Mouse (Mus musculus) forebrain, embryonic 10.5 days (tissue): ENCODE data around the gene Hrct1. TPM values are rescaled to one million over a fixed set of nuclear protein-coding genes. Genes with fewer than 3 reads are reported as not detected.

Experiments
- DNase-seq: peaks from one replicate; pipeline ENCODE4 v3.0.0-alpha.2; 2017; ENCODE audit warnings: low spot score; ENCODE audit errors: extremely low spot score
- H3K27ac ChIP-seq: fragments of 300-500 bp; sonication (generic); 2 replicates; pipeline ENCODE4 v1.5.1; 2016; ENCODE audit warnings: mild to moderate bottlenecking
- H3K27me3 ChIP-seq: fragments of 300-500 bp; sonication (generic); 2 replicates; pipeline ENCODE4 v1.6.1; 2016; ENCODE audit warnings: mild to moderate bottlenecking; ENCODE audit not compliant: poor library complexity, severe bottlenecking
- H3K36me3 ChIP-seq: fragments of 300-500 bp; sonication (generic); replicated peaks from 2 replicates; pipeline ENCODE4 v1.6.1; 2016; ENCODE audit warnings: mild to moderate bottlenecking, moderate library complexity
- H3K4me1 ChIP-seq: fragments of 300-500 bp; sonication (generic); 2 replicates; pipeline ENCODE4 v1.6.1; 2016
- H3K4me3 ChIP-seq: fragments of 300-500 bp; sonication (generic); 2 replicates; pipeline ENCODE4 v1.5.1; 2016; ENCODE audit warnings: mild to moderate bottlenecking, moderate library complexity
- H3K9me3 ChIP-seq: fragments of 300-500 bp; sonication (generic); 2 replicates; pipeline ENCODE4 v1.6.1; 2016; ENCODE audit warnings: mild to moderate bottlenecking, moderate library complexity
- WGBS: fragments of 180-500 bp; shearing (Covaris S2); methylation state at CpG from one replicate; pipeline ENCODE4 v1.1.7; 2016; 5-methylcytosine and 5-hydroxymethylcytosine counted together
- polyA plus RNA-seq: library from polyadenylated mRNA; unstranded; fragments of >200 nt; fragmentation: Nextera tagmentation; extraction: Ambion mirVana; gene quantifications from 2 replicates; pipeline ENCODE4 v1.2.1, GENCODE M21; 2016

The Hrct1 gene
- polyA plus RNA-seq = 0.16 and 0.31 TPM in 2 replicates

- no peaks in the 10 kb centered on the region for H3K36me3 ChIP-seq
- H3K27ac ChIP-seq = 0 out of 2 replicates have a peak within 1 kb of the TSS, but pooled peaks have one; percentile 2
- no peak for DNase-seq
- no peaks in the 10 kb centered on the region for H3K9me3 ChIP-seq
- peaks cover 8% of the 10 kb centered on the region; the same call in 1 of the 2 replicates for H3K4me1 ChIP-seq
- no peaks in the 10 kb centered on the region for H3K27me3 ChIP-seq
- 60% methylated on average over 3 of the region's 3 CpGs for WGBS
- no peak within 1 kb of the TSS for H3K4me3 ChIP-seq
Observed at GRCm38 (mm10) chr4:43726995-43727394, at the start of gene Hrct1. Gene Hrct1, plus strand, starts transcription at chr4:43727188.

DNA sequence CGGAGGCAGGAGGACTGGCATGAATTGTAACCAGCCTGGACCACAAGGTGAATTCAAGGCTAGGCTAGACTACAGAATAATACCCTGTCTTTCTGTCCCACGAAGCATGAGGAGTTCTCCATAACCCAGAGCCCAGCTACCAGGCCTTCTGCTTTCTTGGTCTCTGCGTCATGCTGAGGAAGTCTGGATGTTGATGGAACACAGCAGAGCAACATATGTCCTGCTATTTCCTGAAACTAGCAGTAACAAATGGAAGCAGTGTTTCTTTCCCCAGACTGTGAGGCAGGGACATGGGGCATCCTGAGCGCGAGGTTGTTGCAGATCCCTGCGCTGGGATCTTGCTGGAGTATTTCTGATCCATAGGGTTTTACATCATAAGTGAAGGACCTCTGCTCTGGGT, 48.4 kb upstream of the Hrct1 start:
- WGBS = 85% methylated on average over 6 of the region's 6 CpGs
- DNase-seq = no peak
- Histone ChIP-seq H3K27ac (no peak overlapping the region), H3K36me3 (peaks cover 30% of the 10 kb centered on the region), H3K4me3 (no peak overlapping the region), H3K27me3 (no peaks in the 10 kb centered on the region), H3K9me3 (no peaks in the 10 kb centered on the region), H3K4me1 (no peaks in the 10 kb centered on the region)

DNA sequence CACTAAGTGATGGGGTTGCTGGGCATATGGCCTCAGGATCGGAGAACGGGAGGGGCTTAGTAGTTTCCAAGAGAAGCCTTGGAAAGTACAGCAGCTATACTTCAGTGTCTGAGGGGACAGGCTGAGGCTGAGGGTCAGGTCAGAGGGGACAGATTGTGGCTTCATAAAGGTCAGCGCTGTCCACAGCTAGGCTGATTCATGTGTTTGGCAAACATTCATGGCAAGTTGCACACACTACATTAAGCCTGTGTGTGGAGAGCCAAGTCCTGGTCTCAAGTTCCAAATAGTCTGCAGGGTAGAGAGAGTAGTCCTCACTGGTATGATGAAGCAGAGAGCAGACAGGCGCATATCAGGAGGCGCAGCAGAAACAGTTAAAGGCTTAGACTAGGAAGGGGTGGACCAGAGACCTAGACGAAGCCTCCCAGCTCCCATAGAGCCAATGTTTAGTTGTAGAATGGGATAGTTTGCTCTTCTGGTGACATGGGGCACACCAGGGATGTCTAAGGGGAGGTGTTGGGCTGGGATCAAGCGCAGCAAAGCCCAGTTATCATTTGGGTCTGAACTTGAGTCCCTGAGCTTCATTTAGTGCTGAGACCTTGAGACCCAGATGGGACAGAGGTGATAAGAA, 47.5 kb upstream of the Hrct1 start:
- H3K36me3 ChIP-seq = peaks cover 25% of the 10 kb centered on the region
- no peak overlapping the region for H3K27ac ChIP-seq
- 94% methylated on average over 7 of the region's 7 CpGs for WGBS
- H3K27me3 ChIP-seq = no peaks in the 10 kb centered on the region
- H3K4me1 ChIP-seq = no peaks in the 10 kb centered on the region
- DNase-seq = no peak
- no peak overlapping the region for H3K4me3 ChIP-seq
- no peaks in the 10 kb centered on the region for H3K9me3 ChIP-seq

DNA sequence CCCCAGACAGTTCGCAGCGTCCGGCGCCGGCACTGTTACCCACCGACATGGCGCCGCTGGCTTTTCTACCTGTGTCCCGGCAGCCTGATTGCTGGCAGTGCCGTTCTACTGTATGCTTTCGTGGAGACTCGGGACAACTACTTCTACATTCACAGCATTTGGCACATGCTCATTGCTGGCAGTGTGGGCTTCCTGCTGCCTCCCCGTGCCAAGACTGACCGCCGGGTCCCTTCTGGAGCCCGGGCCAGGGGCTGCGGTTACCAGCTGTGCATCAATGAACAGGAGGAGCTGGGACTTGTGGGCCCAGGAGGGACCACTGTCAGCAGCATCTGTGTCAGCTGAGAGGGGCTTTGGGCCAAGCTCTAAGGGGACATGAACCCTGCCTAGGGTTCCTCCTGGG, 37.0 kb upstream of the Hrct1 start:
- H3K27ac ChIP-seq = no peak overlapping the region
- H3K27me3 ChIP-seq = no peaks in the 10 kb centered on the region
- peaks cover 21% of the 10 kb centered on the region for H3K36me3 ChIP-seq
- no peaks in the 10 kb centered on the region for H3K9me3 ChIP-seq
- no peak overlapping the region for H3K4me3 ChIP-seq
- no peak for DNase-seq
- H3K4me1 ChIP-seq = no peaks in the 10 kb centered on the region
- WGBS = 94% methylated on average over 17 of the region's 17 CpGs

DNA sequence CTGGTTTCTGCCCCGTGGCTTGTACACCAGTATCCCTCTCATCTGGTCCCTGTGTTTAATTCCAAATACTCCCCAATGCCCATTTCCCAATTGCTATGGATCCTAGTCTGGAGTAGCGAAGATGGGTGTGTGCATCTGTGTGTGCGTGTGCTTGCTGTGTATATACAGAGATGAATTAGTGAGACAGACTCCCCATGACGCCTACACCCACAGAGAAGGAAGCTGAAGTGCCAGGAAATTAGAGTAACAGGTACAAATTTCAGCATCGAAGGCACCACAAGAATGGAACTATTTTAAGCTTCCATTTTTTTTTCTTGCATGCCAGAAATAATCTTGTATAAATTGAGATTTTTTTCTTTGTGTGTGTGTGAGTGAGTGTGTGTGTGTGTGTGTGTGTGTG, 36.0 kb upstream of the Hrct1 start:
- no peak overlapping the region for H3K27ac ChIP-seq
- peaks cover 11% of the 10 kb centered on the region for H3K36me3 ChIP-seq
- no peak overlapping the region for H3K4me3 ChIP-seq
- no peaks in the 10 kb centered on the region for H3K27me3 ChIP-seq
- 84% methylated on average over 5 of the region's 5 CpGs for WGBS
- H3K4me1 ChIP-seq = peaks cover 4% of the 10 kb centered on the region
- no peak for DNase-seq
- H3K9me3 ChIP-seq = no peaks in the 10 kb centered on the region

DNA sequence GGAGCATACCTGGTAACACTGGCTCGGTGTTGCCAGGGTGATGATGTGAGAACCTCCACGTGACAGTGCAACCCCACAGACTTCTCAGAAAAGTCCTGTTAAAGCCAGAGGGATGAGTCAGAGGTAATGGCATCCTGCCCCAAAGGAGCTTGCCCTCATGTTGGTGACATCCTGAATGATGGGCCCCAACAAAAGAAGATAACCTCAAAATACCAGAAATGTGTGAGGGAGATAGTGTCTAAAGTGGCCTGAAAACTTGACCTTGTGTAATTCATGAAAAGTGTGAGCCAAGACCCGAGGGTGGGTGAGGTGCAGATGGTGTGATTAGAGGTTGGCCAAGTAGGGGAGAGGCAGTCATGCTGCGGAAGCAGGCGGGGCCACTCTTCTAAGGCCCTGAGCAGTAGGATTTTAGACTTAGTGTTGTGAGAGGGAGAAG, 33.2 kb upstream of the Hrct1 start:
- Histone ChIP-seq H3K4me1 (peaks cover 4% of the 10 kb centered on the region), H3K4me3 (no peak overlapping the region), H3K27ac (no peak overlapping the region), H3K36me3 (peaks cover 8% of the 10 kb centered on the region), H3K27me3 (no peaks in the 10 kb centered on the region), H3K9me3 (no peaks in the 10 kb centered on the region)
- 80% methylated on average over 5 of the region's 5 CpGs for WGBS
- DNase-seq = no peak

DNA sequence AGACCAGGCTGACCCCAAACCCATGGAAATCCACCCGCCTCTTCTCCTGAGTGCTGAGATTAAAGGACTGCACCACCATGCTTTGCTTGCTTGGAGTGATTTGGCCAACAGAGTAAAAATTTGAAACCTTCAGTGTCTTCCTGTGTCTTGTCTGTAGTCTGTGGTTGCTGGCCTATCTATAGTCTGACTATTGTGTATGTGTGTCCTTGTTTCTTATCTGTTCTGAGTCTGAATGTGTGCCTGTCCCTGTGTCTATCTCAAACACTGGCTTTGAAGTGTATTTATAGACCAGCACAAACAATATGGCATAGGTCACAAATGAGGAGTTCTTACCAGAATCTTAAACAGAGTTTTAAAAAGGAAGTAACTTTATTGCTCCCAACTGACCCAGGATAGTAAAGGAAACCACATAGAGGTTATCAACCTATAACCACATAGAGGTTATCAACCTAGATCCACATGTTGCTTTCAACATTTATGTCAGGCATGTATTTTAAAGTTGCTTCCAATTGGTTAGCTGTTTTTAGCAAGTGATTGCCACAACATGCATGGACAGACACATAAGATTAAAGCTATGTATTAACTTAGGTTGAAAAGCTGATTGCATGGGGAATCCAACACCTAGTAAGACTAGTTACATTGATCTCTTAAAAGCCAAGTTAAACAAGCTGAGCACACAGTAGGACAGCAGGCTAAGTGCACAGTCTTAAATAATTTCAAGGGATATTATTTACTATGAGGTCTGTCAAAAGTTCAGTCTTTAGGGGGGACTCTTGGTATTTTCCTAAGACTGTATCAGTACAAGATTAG, 32.3 kb upstream of the Hrct1 start:
- Histone ChIP-seq H3K27ac (no peak overlapping the region), H3K4me1 (peaks cover 4% of the 10 kb centered on the region), H3K9me3 (no peaks in the 10 kb centered on the region), H3K27me3 (no peaks in the 10 kb centered on the region), H3K4me3 (no peak overlapping the region), H3K36me3 (peaks cover 6% of the 10 kb centered on the region)
- no peak for DNase-seq
- 83% methylated on average over 1 of the region's 1 CpGs for WGBS

DNA sequence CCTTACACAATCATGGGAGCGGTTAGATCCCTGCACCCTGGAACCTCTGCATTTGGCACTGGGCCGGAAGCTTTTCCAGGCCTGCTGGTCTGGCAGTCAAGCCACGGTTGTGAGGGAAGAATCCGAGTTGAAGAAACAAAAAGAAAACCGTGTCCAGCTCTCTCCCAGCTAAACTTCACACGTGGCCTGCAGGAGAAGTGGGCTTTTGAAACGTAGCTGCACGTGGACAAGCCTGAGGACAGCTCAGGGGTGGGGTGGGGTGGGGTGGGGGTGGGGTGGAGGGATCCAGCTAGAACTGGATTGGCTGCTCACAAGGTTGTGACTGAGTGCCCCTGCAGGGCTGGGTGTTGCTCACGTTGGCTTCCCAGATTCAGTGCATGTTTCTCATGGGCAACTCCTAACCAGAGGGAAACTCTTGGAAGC, 31.7 kb upstream of the Hrct1 start:
- H3K27me3 ChIP-seq = no peaks in the 10 kb centered on the region
- peaks cover 4% of the 10 kb centered on the region for H3K4me1 ChIP-seq
- DNase-seq = no peak
- peaks cover under 1% of the 10 kb centered on the region; the same call in 1 of the 2 replicates for H3K36me3 ChIP-seq
- H3K9me3 ChIP-seq = no peaks in the 10 kb centered on the region
- H3K27ac ChIP-seq = no peak overlapping the region
- no peak overlapping the region for H3K4me3 ChIP-seq
- 41% methylated on average over 9 of the region's 9 CpGs for WGBS

DNA sequence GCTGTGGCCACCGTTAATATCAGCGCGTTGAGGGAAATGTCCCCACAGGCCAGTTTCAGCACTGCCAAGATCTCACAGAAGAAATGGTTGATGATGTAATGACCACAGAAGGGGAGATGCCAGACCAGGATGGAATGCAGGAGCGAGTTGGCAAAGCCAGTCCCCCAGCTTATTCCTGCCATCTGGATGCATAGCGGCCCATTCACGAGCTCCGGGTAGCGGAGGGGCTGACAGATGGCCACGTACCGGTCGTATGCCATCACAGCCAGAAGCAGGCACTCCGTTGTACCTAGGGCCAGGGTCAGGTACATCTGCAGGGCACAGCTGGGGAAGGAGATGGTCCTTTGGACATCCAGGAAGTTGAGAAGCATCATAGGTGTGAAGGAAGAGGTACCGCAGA, 30.4 kb upstream of the Hrct1 start:
- Histone ChIP-seq H3K4me3 (no peak overlapping the region), H3K27me3 (no peaks in the 10 kb centered on the region), H3K27ac (no peak overlapping the region), H3K9me3 (no peaks in the 10 kb centered on the region), H3K4me1 (peaks cover 4% of the 10 kb centered on the region), H3K36me3 (no peaks in the 10 kb centered on the region)
- no peak for DNase-seq
- WGBS = 95% methylated on average over 13 of the region's 13 CpGs

GRCm38 (mm10) chr4:43700707-43701106, 26.3 kb upstream of the Hrct1 start, which contains the start of gene Olfr70:
Gene Olfr70, minus strand, starts transcription at chr4:43700807.
- Histone ChIP-seq H3K9me3 (no peaks in the 10 kb centered on the region), H3K4me3 (no peak within 1 kb of the TSS), H3K4me1 (no peaks in the 10 kb centered on the region), H3K27ac (no peak within 1 kb of the TSS), H3K36me3 (no peaks in the 10 kb centered on the region), H3K27me3 (no peaks in the 10 kb centered on the region)
- DNase-seq = no peak
- 92% methylated on average over 6 of the region's 6 CpGs for WGBS

DNA sequence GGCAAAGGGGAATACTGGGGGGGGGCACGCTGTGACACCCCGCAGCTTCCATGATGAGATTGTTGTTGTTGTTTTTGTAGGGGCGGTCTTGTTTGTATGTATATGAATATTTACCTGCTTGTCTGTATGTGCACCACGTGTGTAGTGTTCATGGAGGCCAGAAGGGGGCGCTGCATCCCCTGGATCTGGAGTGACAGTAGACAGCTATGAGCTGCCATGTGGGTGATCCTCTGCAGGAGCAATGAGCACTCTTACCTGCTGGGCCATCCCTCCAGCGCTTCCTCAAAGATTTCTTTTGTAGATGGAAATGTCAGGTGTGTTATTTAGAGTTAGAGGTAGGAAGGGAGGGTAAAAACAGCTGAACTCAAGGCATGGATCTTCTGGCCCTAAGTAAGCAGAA, 23.5 kb upstream of the Hrct1 start:
- Histone ChIP-seq H3K27me3 (no peaks in the 10 kb centered on the region), H3K9me3 (no peaks in the 10 kb centered on the region), H3K36me3 (no peaks in the 10 kb centered on the region), H3K27ac (no peak overlapping the region), H3K4me3 (no peak overlapping the region), H3K4me1 (peaks cover 4% of the 10 kb centered on the region)
- 78% methylated on average over 6 of the region's 6 CpGs for WGBS
- no peak for DNase-seq

GRCm38 (mm10) chr4:43703851-43704250, 23.1 kb upstream of the Hrct1 start:
- Histone ChIP-seq H3K27ac (no peak overlapping the region), H3K4me3 (no peak overlapping the region), H3K27me3 (no peaks in the 10 kb centered on the region), H3K36me3 (no peaks in the 10 kb centered on the region), H3K4me1 (peaks cover 4% of the 10 kb centered on the region), H3K9me3 (no peaks in the 10 kb centered on the region)
- 88% methylated on average over 8 of the region's 8 CpGs for WGBS
- no peak for DNase-seq

- no peak overlapping the region for H3K27ac ChIP-seq
- H3K9me3 ChIP-seq = no peaks in the 10 kb centered on the region
- H3K27me3 ChIP-seq = no peaks in the 10 kb centered on the region
- DNase-seq = no peak
- peaks cover 4% of the 10 kb centered on the region for H3K4me1 ChIP-seq
- WGBS = 93% methylated on average over 13 of the region's 13 CpGs
- no peak overlapping the region for H3K4me3 ChIP-seq
- no peaks in the 10 kb centered on the region for H3K36me3 ChIP-seq
Observed at GRCm38 (mm10) chr4:43705991-43706390, 21.0 kb upstream of the Hrct1 start.
